Mouse (Mus musculus): Measurements from ENCODE around the gene Gm20388.
"Not testable (repeated sequence)": the region's sequence is repeated elsewhere in the genome, so short reads cannot be mapped to it uniquely, and the experiment has no call there.

The Gm20388 gene

DNA sequence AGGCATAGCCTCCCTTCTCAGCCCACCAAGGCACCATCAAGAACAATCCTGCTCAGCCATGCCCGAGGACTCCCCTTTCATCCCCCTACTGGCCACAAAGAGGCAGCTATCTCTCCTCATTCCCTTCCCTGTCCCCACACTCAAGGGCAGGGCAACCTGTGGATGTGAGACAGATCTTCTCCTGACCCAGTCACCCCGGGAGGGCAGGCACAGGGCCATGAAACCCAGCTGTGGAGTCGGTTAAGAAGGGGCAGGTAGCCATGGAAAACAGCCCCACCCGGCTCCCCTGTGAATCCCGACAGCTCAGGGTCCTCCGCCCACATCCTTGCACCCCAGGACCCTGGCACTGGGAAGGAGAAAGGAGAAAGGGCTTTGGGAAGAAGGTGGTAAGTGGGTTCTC lies 1526.9 kb downstream of the Gm20388 start:
- DNase-seq (ENCODE audit: inconsistent ontology term), result no peak

DNA sequence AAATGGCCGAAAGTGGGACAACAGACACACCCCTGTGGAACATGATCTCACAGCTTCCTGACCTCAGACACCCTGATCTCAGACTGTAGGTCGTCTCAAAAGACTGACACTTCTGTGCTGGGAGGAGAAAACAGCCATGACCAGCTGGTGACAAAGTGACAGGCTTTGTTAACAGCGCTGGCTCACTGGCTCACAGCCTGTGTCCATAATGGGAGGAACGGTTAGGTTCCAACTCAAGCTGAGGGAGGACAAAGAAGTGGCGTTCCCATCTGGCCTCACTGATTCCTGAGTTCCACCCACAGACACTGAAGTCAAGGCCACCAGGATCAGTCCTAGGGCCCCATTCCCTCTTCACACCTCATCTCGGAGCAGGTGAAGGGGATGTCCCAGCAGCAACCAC lies 1527.5 kb downstream of the Gm20388 start:
- DNase-seq (ENCODE audit: inconsistent ontology term), result peak; percentile 60

DNA sequence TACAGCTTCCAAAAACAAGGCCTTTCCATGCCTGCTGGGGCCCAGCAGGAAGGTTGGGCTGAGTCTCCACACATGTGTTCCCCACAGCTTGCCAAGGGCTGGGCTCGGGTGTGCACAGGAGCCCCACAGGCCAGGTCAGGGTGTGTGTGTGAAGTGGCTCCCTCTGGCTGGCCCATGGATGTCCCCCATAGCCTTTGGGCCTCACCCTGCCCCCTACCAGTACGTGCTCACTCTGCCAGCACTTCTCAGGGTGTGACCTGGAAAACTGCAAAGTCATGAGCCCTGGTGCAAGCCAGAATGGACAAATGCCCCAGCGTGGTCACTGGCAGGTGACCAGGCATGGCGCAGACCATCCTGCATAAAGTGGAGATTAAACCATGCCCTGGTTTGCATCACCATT lies 1528.7 kb downstream of the Gm20388 start:
- DNase-seq (ENCODE audit: inconsistent ontology term), result no peak

DNA sequence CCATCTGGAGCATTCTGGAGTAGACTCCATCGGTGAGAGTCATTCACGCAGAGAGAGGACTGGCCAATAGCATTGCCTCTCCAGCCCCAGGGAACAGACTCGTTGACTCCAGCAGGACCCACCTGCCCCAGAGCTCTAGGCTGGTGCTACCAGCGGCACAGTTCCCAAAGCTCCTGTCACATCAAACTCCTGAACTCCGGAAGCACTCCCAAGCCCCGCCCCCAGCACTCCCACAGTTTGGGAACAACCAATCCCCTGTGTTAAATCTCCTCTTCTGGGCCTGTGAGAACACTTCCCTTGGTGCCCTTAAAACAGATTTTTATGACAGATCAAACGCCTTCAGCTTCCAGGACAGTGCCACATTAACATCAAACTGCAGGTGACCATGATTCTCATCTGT lies 1532.7 kb downstream of the Gm20388 start:
- DNase-seq (ENCODE audit: inconsistent ontology term), result no peak

DNA sequence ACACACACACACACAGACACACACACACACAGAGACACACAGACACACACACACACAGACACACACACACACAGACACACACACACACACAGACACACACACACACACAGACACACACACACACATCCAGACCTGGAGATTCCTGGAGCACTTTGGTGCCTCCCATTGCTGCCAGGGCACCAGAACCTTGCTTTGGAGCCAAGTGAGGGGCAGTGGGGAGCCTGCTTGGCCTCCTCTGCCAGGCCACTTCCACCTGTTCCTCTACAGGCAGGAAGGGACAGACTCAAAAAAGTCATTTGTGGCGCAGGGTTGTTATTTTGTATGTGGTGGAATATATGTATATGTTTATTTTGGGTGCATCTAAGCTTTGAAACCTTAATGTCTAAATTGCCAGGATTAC lies 1533.9 kb downstream of the Gm20388 start:
- DNase-seq (ENCODE audit: inconsistent ontology term), result not testable (repeated sequence)

DNA sequence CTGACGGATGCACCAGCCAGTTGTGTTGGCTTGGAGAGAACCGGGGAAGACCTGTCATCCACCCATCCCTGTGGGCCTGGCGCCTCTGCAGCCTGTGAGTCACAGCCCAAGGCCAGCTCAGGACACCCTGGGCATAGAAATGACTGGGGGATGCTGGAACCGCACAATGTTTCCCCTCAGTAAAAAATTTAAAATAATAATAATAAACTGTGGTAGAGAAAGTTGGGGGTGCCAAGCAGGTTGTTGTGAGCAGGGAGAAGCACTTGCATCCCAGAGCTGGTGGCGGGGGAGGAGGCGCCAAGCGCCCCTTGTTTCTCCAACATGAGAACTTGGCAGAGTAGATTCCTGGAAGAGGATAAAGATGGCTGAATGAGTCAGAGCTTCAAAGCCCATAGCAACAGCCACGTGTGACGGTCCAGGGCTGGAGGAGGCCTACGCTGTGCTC lies 1534.4 kb downstream of the Gm20388 start:
- DNase-seq (ENCODE audit: inconsistent ontology term), result peak; percentile 70

DNA sequence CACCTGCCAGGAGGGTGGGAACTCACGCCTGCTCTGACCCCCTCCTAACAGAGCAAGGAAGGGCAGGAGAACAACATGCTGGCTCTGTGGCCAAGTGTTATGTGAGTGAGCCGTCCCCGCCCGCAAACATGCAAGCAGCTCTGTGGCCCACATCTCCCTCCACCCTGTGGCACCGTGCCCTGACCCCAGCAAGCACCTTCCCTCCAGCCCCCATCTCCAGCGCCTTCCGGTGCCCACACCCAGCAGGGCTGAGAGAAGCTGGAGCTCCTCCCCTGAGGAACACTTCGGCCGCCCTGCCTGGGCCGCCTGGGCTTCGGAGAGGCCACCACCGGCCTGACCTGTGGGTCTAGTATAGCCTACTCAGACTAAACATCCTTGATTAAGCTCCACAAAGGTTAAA lies 1535.5 kb downstream of the Gm20388 start:
- no peak for DNase-seq (ENCODE audit: inconsistent ontology term)

DNA sequence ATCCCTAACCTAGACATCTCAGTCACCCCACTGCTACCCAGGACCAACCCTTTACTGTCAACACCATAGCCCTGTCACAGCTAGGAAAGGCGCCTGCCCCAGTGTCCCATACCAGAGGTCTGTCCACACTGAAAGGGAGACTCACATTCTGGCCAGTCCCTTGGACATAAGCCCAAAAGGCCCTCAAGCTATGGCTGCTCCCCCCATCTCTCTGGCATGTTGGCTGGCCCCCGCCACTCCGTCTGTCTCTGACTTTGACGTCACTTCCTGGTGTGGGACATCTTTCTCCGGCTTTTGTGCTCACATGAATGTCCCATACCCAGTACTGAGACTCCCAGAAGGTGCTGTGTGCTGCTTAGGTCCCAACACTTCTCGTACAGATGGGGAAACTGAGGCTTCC lies 1536.2 kb downstream of the Gm20388 start:
- no peak for DNase-seq (ENCODE audit: inconsistent ontology term)

DNA sequence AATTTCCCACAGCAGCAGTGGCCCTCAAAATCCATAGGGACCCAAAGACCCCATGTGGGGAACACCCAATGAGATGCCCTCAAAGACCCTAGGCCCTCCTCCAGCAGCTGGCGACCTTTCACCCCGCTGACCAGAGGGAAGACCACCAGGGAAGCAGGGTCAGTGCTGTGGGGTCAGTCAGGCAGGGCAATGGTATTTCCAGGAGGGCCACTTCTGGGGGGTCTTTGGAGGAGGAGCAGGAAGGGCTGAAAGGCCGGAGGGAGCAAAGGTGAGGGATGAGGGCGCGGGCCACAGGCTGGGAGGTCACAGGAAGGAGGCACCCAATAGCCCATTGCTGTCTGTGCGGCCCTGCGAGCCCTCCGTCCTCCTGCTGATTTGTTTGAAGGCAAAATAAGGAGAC lies 1539.6 kb downstream of the Gm20388 start:
- no peak for DNase-seq (ENCODE audit: inconsistent ontology term)

DNA sequence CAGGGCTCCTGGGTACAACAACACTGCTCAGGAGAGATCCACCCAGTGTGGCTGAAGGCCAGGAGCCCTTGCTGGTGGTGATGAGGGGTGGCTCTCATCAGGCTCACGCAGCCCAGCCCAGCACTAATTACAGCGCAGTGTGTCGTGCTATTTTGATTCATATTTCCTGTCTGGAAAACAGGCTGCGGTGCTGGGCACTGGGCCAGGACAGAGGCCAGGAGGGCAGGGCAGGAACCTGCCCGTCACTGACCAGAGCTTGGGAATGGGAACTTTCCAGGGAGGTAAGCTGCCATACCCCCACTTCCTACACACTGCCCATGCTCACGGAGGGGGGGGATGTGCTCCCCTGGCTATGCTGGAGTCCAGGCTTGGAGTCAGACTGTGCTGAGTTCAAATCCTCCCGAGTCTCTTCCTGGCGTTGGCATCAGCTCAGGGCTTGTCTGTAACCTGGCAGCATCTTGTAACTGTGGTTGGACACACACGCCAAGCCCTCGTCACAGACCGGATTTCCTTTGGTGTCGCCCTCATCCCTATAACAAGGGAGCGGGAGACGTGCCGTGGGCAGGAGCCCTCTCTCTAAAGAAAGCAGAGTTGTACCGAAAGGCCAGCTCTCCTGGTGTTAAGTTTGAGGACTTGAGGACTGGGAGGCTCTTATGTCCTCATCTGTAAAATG lies 1540.9 kb downstream of the Gm20388 start:
- DNase-seq (ENCODE audit: inconsistent ontology term), result peak; percentile 74

DNA sequence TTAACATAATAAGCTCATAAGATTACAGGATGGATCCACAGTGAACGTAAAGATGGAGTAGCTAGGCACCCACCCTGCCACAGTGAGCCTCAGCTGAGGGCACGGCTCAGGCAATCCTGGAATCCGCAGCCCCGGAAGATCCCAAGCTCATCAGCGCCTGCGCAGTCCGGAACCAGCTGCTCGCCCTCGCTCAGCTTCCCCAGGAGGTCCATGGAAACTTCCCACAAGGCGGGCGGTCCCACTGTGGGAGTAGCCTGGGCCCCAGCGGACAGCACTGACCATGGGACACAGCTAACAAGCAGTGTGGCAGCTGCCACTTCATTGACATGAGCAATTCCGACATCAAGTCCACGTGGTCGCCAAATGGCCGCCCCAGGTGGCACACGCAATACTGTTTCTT lies 1544.1 kb downstream of the Gm20388 start:
- DNase-seq (ENCODE audit: inconsistent ontology term), result no peak

DNA sequence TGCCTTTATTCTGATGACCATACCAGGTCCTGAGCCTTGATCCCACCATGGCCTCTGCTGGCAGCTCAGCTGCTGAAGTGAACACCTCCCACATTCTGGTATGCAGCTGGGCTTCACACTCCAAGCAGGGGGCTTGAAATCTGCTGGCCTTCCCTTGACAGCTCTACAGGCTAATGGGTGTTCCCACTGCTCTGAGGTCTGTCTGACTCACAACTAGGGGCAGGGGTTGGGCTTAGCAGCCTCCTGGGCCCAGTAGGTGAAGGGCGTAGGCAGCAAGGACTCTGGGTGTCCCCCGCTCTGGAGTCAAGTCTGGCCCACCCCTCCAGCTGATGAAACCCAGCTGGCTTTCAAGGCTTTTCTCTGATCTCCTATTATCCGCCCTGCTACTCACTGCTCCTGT lies 1550.6 kb downstream of the Gm20388 start:
- no peak for DNase-seq (ENCODE audit: inconsistent ontology term)

DNA sequence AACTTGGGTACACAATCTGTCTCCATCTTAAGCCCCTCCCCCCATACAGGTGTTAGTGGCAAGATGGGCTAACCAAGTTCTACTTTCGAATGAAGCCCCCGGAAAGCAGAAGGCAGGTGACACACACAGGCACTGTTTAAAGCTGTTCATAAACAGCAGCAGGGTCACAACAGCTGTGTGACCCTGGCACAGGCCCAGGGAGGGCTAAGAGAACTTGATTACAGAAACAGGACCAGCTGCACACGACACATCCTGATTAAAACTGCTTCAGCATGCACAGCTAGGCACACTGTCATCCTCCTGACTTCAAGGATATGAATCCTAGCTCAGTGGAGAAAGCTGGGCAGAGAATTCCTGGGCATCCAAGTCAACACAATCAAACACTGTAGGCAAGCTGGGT lies 1551.5 kb downstream of the Gm20388 start:
- no peak for DNase-seq (ENCODE audit: inconsistent ontology term)

DNA sequence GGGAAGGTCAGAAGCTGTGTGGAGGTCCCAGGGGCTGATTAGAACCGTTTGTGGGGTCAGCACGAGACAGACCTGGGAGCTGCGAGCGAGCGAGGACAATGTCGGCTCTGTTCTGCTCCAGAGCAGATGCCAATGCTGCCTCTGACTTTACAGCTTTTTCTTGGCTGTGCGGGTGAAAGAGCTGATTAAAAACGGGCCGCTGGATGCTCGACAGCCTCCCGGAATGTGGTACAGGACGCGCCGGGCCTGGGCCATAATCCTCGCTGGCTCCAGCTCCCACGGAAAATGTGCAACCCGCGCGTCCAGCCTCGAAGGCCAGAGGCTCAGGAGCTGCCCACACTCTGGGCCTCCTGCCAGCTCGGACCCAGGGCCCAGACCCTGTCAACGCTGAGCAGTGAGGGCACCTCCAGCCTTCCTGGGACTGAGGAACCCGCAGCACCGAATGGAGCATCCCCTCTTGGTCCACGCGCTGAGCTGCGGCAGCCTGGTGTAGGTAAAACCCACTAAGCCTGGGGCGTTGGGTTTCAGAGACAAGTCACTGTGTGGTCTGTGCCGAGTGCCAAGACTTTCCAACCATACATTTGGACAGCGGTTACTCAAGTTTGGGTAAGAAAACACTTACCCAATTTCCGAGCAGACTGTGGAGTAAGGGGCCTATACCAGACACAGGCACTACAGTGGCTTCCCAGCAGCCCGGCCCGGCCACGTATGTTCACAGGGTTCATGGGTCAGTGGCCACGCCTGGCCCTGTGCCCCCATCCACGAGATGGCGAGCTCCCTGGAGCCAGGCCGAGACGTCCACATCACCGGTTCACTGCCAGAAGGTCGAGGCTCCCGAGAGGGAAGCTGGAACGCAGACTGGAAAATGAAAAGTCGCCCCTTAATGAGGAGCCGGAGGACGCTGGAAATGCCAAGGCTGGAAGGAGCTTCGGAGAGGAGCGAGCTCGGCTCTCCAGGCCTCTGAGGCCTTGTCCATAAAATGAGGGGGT lies 1557.7 kb downstream of the Gm20388 start:
- DNase-seq (ENCODE audit: inconsistent ontology term), result peak; percentile 60

DNA sequence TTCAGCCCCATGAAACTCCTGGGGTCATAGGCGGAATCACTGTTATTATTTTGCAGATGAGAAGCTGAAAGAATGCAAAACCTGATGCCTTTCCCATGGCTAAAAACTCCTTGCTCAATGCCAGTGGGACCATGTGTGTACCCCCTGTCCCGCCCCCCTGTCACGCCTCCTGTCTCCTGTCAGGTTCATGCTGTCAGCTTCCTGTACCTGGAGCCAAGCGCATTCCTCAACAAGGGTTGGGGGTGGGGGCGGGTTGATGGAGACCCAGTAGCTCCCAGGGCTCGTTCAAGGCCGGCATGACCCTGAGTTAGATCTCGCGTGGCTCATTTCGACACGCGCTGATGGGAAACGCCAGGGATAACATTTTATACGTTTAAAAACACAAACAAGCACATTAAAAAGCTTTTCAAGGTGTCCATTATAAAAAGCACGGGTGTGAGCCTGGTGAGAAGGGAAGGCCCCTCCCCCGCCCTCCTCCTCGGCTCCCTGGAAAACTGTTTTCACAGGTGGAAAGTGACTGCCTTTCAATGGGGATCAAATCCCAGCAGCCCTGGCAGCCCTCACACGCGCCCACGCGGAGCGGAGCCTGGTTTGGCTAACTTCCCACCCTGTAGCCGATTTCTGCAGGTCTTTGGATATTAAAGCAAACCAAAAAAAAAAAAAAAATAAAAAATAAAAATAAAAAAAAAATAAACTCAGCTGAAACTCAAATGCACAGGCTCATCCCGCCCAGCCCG lies 1563.7 kb downstream of the Gm20388 start:
- DNase-seq (ENCODE audit: inconsistent ontology term), result peak; percentile 42

DNA sequence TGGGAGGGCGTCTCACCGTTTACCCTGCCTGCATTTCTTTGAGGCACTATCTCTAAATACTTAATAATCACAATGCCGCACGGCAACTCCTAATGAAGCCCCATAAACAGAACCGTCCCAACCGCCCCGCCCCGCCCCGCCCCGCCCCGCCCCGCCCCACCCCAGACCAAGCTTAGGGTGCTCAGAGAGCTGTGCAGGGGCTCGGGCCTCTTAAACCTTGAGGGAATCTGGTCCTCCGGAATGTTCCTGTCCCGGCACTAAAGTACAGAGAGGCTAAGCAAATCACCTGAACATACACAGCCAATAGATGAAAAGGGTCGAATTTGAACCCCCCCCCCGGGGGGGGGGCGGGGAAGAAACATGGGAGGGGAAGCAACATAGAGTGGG lies 1564.2 kb downstream of the Gm20388 start:
- DNase-seq (ENCODE audit: inconsistent ontology term), result no peak

DNA sequence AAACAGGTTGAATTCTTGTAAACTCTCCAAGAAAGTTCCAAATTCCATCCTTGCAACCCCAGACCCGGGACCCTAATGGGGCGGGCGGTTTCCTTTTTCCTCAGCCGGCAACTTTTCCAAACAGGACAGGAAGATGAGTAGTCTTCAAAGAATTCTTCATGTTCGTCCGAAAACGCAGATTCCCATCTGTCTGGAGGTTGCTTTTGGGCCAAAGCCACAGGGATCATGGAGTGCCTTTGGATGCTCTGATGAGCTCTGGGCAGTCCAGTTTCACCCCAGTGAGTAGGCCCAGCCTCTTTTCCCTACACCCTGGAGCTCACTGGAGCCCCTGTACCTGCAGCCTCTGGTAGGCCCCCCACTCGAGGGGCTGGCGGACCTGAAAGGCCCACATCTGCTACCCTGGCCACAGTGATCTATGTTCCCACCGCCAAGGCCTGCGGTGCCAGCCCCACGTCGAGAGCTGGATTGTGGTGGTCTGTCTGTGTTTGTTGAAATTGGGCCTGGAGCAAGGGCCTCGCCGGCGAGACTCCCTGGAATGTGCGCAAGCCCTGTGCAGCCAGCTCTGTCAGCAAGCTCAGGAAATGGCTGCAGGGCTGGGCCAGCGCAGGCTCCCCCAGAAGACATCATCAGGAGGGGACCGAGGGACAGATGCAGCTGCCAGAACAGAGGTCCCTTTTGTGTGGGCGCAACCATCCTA lies 1567.4 kb downstream of the Gm20388 start:
- DNase-seq (ENCODE audit: inconsistent ontology term), result peak; percentile 43

DNA sequence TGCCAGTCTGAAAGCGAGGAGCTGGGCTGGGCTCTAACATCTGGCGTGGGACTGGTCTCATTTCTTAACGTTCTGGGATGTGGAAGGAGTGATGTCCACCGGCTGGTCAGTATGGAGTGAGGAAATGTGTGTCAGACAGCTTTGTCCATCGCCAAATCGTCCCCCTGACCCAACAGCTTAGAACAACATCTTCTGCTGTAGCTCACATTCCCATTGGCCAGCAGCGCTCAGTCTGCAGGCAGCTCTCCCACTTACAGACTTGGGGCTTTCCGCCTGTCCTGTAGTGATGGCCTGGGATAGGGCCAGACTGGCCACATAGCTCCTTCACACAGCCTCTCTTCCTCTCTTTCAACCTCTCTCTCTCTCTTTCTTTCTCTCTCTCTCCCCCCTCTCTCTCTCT lies 1568.5 kb downstream of the Gm20388 start:
- DNase-seq (ENCODE audit: inconsistent ontology term), result no peak

DNA sequence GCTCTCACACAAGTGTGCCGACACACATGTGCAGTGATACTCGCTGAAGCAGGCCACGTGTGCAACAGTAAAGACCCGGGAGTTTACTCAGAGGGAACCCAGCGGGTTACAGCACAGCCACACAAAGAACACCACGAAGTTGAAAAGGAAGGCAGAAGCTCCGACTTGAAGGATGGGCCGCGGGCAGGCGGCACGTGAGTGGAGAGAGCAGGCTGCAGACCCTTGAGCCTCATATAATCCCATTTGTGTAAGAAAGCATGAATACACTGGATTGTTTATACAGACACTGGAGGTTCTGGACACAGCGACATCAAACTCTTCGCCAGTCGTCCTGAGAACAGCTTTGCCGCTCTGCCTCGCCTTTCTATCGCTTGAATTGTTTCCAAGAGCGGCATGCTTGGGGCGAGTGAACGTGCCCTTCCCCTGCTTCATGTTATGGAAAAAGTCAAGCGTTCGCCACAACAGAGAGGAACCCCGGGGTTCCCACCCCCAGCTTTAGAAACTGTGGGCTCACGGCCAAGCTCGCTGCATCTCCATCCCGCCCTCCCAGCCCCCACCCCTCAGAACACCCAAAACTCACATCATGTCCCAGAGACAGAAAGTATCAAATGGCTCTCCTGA lies 1569.9 kb downstream of the Gm20388 start:
- DNase-seq (ENCODE audit: inconsistent ontology term), result peak; percentile 22

DNA sequence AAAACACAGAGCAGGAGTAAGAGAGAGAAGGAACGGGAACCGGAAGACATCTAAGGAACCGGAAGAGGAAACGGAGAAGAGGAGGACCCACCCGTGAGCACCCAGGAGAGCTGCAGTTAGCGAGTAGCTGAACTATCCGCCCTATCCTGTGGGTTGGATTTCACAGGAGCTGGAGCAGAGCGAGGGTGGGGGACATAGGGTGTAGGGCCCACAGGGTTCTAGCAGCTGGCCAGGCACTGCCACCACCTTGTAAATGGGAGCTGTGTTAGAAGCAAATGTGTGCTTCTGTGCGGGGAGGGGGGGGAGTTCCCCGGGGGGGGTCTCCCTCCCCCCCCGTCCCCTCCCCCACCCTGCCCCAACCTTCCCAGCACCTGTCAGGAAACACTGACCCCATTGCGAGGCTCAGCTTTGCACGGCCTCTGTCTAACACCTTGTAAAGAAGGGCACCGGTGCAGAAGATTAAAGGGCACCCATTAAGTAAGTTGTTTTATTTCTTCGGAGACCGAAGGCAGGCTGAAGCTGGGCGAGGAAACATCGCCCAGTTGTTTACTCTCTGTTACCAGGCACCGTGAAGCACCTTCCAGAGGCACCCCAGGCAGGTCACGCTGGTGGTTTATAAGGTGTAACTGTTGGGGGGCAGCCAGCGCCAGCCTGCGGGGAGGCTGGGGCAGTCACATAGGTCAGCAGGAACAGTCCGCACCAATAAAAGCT lies 1573.6 kb downstream of the Gm20388 start:
- DNase-seq (ENCODE audit: inconsistent ontology term), result no peak

DNA sequence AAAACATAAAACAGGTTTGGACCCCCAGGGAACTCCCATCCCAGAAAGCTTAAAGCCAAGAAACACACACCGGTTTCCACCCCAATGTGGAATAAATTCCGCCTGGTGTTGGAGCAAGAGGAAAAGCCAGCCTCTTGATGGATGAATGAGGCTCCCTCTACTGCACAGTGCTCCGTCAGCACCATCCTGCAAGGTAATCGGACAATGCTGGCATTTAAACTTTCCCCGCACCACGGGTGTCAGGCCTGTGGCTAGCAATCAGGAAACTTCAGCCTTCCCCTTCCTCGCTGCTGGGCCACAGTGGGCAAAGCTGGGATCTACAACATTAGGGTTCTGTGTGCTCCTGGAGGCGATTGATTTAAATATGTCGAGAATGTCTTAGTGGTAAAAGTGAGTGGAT lies 1581.0 kb downstream of the Gm20388 start:
- DNase-seq (ENCODE audit: inconsistent ontology term), result no peak

Measured in Muller cell, postnatal 12 days (primary cell).